Mouse (Mus musculus) myocyte (in vitro differentiated cells): Measurements from ENCODE around the gene Ltbp3.

Experiments
- CEBPB ChIP-seq: IDR thresholded peaks from 2 replicates; pipeline ENCODE4 v1.6.1; 2011; ENCODE audit warnings: mild to moderate bottlenecking, moderate library complexity; ENCODE audit not compliant: poor library complexity, insufficient read depth, severe bottlenecking
- E2F4 ChIP-seq: IDR thresholded peaks from one replicate; pipeline ENCODE4 v1.6.1; 2011; ENCODE audit warnings: mild to moderate bottlenecking, control low read depth, moderate library complexity; ENCODE audit not compliant: insufficient read depth
- MAX ChIP-seq: IDR thresholded peaks from one replicate; pipeline ENCODE4 v1.6.1; 2011; ENCODE audit warnings: low read depth, mild to moderate bottlenecking, control low read depth
- MYOD1 ChIP-seq, 3 experiments: IDR thresholded peaks; one replicate each; pipeline ENCODE4 v1.6.1; 2011; ENCODE audit warnings: control low read depth in 2 of 3, low read depth in 2 of 3, mild to moderate bottlenecking in 2 of 3, moderate library complexity in 1 of 3; ENCODE audit not compliant: insufficient read length in 2 of 3, control insufficient read depth in 1 of 3
- MYOG ChIP-seq, 3 experiments: IDR thresholded peaks; one replicate each; pipeline ENCODE4 v1.6.1; 2011; ENCODE audit warnings: control low read depth in 2 of 3, low read depth in 2 of 3, mild to moderate bottlenecking in 2 of 3; ENCODE audit not compliant: insufficient read length in 2 of 3, control insufficient read depth in 1 of 3, insufficient read depth in 1 of 3
- POLR2A ChIP-seq: IDR thresholded peaks from one replicate; pipeline ENCODE4 v1.6.1; 2011; ENCODE audit warnings: low read depth, mild to moderate bottlenecking, control low read depth, moderate library complexity; ENCODE audit not compliant: insufficient read length
- POLR2AphosphoS2 ChIP-seq: IDR thresholded peaks from one replicate; pipeline ENCODE4 v1.6.1; 2011; ENCODE audit warnings: low read depth, control low read depth; ENCODE audit not compliant: insufficient read length
- SRF ChIP-seq: IDR thresholded peaks from one replicate; pipeline ENCODE4 v1.6.1; 2011; ENCODE audit warnings: low read depth; ENCODE audit not compliant: control insufficient read depth, insufficient read length
- TCF3 ChIP-seq: IDR thresholded peaks from one replicate; pipeline ENCODE4 v1.6.1; 2011; ENCODE audit warnings: low read depth, control low read depth; ENCODE audit not compliant: insufficient read length
- USF1 ChIP-seq: IDR thresholded peaks from one replicate; pipeline ENCODE4 v1.6.1; 2011; ENCODE audit warnings: low read depth, mild to moderate bottlenecking, control low read depth, moderate library complexity

GRCm38 (mm10) chr19:5770925-5771860 lies 30.5 kb downstream of the Ltbp3 start, which contains the start of gene Scyl1:
- TF ChIP-seq POLR2A (peak; percentile 62), MYOG (IDR thresholded peaks at IDR 0.05; ENCODE audit: control insufficient read depth in 1 of 3, insufficient read depth in 1 of 3, insufficient read length in 2 of 3, low read depth in 2 of 3) (no peak), E2F4 (no peak), USF1 (peak; percentile 90), CEBPB (no peak), MAX (no peak), POLR2AphosphoS2 (no peak), MYOD1 (IDR thresholded peaks at IDR 0.05; ENCODE audit: control insufficient read depth in 1 of 3, insufficient read length in 2 of 3, low read depth in 2 of 3) (no peak), TCF3 (no peak), SRF (no peak)
